Mouse (Mus musculus): ENCODE data around the gene Tango6. TPM values are rescaled to one million over a fixed set of nuclear protein-coding genes. Genes with fewer than 3 reads are reported as not detected.
A peak's percentile ranks its signal among the peaks of the same experiment; 100 is the strongest.

The Tango6 gene
- total RNA-seq, 2 experiments from 2014 or later, result 6.4 to 6.6 TPM

DNA sequence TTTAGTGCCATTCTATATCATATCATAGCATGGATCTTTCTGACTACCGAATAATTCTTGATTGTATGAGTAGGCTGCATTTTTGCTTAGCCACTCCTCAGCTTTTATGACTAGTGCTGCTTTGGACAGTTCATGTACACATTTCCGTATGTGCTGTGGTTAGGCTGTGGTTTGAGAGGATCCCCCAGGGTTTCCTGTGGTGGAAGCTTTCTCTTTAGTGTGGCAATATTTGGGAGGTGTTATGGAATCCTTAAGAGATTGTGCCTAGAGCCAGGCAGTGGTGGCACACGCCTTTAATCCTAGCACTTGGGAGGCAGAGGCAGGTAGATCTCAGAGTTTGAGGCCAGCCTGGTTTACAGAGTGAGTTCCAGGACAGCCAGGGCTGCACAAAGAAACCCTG, 18.5 kb downstream of the Tango6 start:
- DNase-seq, result no peak

DNA sequence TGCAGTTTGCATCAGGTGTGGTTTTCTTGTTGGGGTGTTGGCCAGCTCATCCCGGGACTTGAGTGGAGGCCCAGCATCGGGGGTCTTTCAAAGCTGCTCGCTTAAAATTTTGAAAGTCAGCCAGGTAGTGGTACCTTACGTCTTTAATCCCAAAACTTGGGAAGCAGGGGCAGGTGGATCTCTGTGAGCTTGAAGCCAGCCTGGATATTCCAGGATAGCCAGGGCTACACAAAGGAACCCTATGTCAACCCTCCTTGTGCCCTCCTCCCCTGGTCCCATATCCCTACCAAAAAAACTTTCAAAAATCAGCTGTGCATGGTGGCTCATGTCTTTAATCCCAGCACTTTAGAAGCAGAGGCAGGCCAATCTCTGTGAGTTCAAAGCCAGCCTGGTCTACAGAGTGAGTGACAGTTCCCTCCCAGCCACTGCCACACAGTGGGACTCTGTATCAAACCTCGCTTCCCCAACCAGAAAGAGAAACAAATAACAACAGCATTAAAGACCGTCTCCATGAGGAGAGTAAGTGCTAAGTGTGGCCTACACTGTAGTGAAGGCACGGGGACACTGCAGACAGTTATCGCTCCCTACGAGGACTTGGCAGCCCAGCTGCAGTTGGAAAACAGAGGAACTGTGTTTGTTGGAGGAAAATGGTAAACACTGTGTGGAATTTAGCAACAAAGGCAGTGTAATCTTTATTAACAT, 21.5 kb downstream of the Tango6 start:
- DNase-seq, result no peak

DNA sequence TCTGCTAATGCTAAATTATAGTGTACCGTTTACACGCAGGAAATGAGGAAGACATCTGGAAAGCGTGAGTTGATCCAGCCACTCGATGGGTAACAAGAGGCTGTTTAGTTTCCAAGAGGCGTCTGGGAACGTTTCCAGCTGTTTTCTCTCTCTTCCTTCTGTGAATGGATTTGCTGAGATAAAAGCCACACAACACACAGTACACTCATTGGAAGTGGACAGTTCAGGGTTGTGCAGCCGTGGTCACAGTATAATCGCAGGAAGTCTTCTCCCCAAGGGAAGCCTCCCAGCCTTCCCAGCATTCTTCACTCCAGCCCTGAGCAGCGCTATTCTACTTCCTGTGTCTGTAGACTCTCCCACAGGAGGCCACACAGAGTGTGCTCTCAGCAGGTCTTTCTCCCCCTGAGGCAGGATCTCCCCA, 22.0 kb downstream of the Tango6 start:
- DNase-seq, result peak; percentile 8 to 15

DNA sequence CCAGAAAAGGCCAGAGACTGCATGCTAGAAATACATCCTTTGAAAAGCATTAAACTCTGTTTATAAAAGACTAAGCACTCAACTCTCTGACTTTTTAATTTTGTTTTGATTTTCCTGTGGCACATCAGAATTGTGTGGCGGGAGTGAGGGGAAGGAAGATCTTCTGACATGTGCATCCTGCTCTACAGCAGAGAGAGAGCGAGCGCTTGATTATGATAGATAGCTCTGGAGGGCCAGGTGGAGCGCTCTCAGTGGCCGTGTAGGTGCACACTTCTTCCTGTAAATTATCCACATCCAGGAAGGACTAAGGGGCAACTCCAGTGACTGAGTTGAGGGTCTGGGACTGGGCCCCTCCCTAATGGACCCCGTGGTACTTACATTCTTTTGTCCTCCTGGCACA, 23.3 kb downstream of the Tango6 start:
- DNase-seq, result no peak

DNA sequence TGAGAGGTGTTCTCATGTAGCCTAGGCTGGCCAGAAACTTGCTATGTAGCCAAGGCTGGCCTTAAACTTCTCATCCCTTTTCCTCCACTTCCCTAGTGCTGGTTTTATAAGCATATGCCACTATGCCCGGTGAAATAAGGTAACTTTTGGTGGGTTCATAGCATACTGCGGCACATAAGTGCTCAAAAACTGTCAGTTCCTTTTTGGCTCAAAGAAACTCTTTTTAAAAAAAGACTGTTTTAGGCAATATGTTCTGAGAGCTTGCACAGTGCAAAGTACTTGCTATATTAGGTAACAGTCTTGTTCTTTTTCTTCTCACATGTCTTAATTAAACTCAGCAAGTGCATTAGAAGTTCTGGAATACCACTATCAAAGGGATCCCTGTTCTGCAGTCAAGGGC, 27.1 kb downstream of the Tango6 start:
- no peak for DNase-seq

DNA sequence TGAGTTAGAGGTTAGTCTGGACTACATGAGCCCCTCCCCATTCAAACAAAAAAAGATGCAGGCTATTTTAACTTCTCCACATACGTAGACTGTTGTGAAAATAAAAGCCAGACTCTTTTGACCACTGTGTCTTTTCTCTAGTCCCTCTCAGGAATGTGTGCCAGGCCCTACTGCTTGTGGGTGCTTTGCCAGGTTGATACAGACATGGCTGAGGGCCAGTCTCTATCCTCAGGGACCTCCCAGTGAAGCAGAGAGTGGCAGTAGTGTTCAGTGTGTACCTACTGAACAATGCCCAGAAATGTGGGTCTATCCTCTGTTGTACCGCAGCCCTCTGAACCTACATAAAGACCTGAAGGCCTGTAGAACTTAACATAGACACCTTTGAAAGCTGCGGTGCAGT, 29.6 kb downstream of the Tango6 start:
- no peak for DNase-seq

DNA sequence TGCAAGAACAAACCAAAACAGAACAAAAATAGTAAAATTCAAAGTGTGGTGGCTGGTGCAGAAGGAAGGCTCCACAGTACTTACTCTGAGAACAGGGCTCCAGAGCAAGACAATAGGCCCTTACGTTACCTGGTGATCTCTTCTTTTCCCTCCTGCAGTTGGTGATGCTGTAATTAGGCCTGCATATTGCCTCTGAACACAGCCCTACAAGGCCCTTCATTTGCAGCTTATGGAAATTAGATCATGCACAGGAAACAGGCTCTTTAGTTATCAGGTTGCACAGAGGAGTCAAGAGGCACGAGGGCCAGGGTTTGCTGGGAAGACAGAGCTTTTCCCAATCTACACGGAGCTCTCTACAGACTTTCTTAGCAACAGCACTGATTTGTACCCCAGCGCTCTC, 31.4 kb downstream of the Tango6 start:
- no peak for DNase-seq

DNA sequence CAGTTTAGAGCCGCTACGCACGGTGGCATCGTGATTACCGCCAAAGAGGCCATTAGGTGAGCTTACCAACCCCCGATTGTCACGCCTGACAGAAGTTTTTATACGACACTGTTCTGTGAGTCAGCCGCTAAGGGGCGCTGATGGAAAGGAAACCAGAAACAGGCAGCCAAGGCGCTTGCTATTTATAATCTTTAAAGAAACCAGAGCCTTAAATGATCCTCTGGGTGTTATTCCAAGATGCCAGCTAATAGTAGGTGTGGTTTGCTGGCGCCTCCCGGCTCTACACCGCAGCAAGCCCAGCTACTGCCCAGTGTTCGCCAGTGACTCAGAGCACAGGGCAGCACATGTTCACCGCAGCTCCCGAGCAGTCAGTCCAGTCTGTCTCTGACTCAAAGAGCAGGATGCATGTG, 35.2 kb downstream of the Tango6 start:
- DNase-seq, result peak; percentile 77 to 82

DNA sequence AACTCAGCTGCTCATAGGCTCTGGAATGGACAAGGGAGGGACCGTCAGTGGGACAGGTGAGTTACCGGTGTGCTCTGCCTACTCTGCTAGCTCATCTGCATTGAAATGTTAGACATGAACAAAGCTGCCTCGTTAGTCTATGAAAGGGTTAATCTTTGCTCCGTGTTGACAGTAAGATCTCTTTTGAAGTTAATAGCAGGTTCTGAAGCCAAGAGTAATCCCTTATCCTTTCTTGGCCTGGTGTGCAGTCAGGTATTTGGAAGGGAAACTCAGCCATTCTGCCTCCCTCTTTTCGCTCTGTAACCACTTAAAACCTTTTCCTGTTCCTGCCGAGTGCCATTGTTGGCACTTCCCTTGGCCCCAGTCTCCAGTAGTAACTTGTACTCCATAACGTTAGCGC, 38.1 kb downstream of the Tango6 start:
- DNase-seq, result no peak

DNA sequence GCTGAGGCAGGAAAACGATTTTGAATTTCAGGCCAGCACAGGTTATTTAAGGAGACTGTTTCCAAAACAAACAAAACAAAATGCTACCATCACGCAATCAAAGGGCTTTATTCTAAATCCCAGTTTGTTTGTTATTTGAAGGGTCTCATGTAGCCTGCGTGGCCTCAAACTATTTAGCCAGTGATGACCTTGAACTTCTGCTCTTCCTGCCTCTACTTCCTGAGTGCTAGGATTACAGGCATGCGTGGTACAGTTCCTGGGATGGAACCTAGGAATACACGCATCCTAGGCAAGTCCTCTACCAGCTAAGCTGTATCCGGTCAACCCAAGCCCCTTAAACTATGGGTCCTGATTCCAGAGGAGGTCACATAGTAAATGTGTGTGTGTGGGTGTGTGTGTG, 39.6 kb downstream of the Tango6 start:
- no peak for DNase-seq

DNA sequence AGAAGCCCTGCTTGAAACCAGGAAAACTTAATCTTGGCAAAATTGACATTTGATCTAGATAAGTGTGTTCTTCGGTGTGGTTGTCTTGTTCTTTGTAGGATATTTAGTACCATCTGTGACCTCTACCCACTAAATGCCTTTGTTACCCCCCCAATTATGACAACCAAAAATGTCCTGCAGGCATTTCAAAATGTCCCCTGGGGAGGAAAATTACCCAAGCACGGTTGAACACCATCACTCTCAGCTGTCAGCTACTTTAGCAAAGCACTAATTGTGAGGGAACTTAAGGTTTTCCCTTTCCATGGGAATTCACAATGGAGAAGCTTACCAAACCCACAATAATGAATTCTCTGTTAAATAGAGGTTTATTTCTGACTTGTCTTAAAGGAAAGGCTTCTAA, 41.1 kb downstream of the Tango6 start:
- no peak for DNase-seq

DNA sequence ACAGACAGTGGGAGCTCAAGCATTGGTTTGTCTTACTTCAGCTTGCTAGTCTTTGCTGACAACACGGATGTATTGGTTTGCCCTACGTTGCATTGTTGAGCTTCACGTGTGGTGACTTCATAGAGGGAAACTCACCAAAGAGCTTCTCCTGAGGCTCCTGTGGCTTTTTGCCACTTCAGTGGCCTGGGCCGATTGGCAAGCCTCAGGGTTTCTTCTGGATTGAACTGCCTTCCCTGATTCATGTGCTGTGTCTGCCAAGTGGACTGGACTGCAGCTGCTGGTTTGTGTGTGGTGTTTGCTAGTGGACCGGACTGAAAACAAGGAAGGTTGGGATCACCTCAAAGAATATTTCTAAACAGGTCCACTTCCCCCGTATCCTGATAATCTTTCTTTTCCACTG, 43.7 kb downstream of the Tango6 start:
- no peak for DNase-seq

DNA sequence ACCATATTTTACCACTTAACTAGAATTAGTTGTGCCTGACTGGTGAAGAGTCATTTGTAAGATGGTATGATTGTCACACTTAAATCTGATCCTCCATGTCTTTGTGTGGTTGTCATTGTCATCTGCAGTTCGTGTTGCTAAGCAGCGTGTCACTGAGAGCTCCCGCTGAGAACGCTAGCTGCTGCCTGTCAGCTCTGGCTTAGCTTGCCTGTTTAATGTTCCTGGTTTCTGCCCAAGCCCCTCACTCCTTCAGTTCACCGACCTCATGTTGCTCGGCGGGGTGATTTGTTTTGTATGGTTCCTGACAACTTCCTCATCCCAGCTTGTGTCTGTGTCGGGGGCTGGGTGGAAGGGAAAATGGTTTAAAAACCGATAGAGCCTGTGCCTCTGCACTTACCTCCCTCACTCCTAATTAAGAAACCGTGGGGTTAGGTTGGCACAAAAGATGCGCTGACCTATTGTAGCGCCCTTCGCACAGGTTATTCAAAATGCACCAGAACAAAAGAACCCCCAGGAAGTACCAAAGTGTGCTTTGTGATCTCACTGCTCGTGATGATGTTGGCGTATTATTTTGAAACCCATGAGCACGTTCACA, 44.5 kb downstream of the Tango6 start:
- peak; percentile 32 to 33 for DNase-seq

DNA sequence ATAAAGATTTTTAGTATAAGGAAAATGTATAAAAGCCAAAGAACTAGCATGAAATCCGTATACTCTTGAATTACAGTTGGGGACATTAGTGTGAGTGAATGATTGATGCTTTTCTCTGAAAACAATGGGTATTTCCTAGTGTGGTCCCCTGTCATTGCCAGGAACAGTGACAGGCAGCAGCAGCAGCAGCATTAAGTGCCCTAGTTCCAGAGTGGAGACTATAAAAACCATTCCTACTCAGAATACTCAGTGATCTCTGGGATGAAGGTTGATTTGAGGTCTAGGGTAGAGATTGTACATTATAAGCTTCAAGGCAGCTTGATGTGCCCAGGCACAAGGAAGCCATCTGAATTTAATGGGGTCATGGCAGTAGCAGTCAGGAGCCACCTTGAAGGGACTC, 45.0 kb downstream of the Tango6 start:
- no peak for DNase-seq

DNA sequence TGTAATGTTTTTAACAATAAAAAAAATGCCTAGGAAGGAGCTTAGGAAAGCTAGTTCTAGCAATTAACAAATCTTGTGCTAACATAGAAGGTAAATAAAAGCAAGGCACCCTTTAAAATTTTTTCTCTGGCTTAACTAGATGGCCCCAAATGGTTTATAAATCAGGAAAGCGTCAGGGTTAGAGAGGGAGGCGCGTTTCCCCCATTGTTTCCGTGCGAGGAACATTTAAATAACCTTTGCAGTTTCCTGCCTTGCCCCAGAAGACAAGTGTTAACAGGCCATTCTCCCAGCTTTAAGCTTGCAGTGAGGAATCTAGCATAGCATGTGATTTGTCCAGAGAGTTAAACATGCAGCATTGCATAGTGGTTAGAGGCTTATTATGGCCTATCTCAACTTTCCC, 50.1 kb downstream of the Tango6 start:
- no peak for DNase-seq

DNA sequence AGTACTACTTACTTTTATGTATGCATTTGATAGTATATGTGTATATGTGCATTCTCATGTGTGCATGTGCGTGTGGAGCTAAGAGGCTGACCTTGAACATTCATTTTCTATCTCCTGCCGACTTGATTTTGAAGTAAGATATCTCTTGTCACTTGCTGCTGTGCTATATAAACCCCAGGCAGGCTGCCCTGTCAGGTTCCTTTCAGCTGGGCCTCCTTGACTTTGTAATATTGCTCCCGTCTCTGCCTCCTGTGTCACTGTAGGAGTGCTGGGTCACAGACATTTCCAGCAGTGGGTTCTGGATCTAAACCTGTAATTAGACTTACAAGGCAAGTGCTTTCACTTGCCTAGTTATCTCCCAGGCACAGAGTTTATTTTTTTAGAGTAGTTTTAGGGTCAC, 50.8 kb downstream of the Tango6 start:
- no peak for DNase-seq

DNA sequence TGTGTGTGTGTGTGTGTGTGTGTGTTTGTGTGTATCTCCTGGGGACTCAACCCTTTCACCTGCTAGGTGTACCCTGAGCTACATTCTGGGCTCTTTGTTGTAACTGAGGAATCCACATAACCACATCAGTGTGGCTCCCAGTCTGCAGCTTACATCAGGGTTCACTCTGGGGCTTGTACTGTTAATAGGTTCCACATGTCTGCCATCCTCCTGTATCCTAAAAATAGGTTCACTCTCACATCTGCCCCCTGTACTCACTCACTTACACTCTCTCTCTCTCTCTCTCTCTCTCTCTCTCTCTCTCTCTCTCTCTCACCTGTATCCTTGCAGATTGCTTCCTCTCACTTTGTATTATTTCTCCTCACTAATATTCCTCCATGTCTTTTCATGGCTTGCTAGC, 51.4 kb downstream of the Tango6 start:
- DNase-seq, result no peak

DNA sequence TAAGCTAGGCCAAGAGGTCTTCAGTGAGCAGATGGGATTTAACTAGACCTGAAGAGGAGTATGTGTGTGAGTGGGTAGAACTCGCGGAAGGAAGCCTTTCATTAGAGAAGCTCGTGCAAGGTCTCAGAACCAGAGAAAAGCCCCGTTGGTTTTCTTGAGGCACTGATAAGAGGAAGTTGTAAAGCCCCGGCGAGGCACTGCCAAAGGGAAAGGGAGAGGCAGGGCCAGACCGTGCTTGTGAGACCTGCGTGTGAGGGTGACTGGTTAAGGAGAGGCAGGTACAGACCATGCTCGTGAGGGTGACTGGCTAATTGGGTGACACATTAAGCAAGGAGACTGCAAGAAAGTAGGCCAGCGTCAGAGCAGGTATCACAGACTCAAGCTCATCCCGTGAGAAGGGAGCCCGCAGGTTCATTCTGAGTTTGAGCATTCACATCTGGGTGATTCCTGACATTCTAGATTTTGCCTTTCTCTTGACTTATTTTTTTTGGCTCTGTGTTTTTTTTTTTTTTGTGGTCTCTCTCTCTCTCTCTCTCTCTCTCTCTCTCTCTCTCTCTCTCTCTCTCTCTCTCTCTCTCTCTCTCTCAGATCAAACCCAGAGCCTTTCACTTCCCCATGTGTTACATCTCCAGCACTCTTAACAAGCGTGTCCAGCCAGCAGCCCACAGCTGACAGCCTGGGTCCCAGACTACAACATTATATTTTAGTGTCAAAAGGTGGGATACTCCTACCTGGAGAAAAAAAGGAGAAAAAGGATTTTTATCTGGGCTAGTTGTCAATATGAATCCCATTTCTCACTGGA, 54.2 kb downstream of the Tango6 start:
- DNase-seq, result no peak

DNA sequence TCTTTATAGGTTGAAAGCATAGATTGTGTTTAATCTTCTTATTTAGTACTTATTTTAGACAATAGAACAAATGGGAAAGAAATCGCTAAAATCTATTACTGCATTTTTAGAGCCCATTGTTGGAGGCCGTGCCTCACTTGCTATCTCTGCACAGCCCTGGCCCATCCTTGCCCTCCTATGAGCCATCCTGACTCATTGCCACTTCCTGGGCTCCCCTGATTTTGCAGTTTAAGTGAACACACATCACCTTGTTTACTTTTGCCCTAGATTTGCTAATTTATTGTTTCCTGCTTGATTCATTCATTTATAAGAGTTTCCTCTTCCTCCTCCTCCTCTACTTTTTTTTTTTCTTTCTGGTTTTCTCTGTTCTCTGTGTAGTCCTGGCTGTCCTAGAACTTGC, 55.0 kb downstream of the Tango6 start:
- DNase-seq, result no peak

DNA sequence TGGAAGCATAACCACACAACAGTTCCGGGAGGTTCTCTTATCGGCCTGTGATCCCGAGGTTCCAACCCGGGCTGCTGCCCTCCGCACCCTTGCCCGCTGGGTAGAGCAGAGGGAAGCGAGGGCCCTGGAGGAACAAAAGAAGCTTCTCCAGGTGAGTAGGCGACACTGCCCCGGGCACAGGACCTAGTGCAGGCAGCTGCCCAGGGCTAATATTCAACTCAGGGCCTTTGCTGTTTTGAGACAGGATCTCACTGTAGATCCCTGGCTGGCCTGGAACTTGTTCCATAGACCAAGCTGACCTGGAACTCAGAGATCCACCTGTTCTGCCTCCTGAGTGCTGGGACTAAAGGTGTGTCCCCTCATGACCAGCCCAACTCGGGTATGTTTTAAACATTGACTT, 59.5 kb downstream of the Tango6 start:
- no peak for DNase-seq

DNA sequence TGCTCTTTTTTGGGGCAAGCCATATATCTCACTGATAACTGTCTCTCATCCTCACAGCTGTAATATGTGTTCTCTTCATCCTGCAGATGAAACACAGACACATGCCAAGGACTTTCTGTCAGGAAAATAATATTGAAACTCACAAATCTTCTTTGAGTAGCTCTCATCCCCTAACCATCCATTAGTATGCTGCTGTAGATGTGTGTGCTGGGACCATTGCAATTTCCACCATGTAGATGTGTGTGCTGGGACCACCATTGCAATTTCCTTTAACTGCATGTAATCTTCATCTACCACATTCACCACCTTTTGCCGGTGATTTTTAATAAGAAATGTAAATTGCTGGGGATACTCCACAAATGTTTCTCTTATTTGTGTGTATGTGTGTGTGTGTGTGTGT, 60.5 kb downstream of the Tango6 start:
- no peak for DNase-seq

DNA sequence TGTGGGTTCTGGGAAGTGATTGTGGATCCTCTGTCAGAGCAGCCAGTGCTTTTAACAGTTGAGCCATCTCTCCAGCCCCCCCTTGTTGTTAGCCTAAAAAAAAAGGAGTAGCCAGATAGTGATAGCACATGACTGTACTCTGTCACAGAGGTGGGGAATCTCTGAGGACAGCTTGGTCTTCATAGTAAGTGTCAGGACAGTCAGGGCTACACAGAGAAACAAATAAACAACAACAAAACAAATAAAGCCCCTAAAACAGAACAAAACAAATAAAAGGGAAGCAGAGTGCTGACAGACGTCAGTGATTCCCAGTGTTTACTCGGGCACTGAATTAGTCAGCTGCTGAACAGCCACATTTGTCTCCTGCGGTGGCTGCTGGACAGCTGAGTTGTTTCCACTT, 70.6 kb downstream of the Tango6 start:
- no peak for DNase-seq

DNA sequence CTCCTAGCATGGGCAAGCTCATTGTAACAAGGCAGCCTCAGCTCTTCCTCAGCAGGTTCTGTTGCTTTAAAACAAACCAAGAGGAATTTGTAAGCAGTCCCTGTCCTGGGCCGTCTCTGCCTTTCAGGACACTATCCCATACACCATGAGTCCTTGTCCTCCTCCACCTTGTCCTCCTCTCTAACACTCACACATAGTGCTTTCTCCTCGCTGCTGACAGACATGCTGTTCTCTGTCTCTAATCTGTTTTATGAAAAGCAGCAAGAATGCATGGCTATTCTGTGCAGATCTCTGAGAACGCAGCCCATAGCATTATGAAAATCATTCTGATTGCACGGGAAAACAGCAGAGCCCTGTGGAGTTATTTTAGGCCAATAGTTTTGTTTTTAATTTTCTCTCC, 78.4 kb downstream of the Tango6 start:
- DNase-seq, result peak in 1 of 2 experiments; percentile 10

All from layer of hippocampus, postnatal 36 days (tissue).